Mouse (Mus musculus) bone marrow, adult 2 months (tissue): ENCODE results near the gene Parp9.

Source experiments
- CTCF ChIP-seq: fragments of 200-500 bp; IDR thresholded peaks from 2 replicates; pipeline ENCODE4 v1.5.1; 2011; ENCODE audit warnings: low read length, control low read depth; ENCODE audit not compliant: control insufficient read depth, insufficient read depth
- POLR2A ChIP-seq: fragments of 200-500 bp; IDR thresholded peaks from 2 replicates; pipeline ENCODE4 v1.6.1; 2011; ENCODE audit warnings: low read depth, mild to moderate bottlenecking, control low read depth, low read length, borderline replicate concordance; ENCODE audit not compliant: control insufficient read depth

DNA sequence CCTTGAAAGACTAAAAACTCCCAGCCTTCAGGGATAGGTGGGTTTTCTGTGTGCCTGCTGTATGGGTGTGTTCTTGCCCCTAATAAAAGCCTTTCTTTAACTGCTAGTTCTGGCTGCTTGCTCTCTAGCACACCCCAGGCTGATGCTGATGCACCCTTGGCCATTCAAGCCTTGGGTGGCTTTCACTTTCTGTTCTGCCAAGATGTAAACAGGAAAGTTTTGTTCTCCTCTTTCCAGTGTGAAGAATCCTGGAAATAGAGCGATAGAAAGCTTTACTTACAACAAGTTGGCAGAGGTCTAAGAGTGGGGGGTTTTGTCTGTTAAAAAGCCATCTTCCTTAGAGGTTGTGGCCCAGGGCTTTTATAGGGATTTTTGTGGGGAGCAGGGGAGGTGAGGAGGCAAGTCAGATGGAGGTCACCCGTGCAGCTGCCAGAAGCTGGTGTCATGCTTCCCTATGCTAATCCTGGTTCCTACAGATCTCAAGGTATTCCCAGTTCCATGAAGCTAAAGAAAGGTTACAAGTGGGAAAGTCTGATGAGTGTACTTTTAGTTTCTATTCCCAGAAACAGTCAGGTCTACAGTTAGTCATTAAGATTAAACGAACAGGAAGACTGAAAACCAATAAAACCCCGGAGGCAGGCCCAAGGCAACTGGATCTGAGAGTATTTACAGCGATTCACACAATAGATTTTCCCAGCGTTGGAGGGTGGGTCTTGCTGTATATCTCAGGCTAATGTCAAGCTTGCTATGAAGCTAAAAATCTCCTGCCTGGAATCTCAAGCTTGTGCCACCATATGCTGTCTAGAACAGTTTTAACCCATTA is 19.3 kb upstream of the Parp9 start:
- TF ChIP-seq CTCF: no peak
- TF ChIP-seq POLR2A: no peak
